Mouse (Mus musculus): ENCODE results near the gene Klrb1b.

The Klrb1b gene

DNA sequence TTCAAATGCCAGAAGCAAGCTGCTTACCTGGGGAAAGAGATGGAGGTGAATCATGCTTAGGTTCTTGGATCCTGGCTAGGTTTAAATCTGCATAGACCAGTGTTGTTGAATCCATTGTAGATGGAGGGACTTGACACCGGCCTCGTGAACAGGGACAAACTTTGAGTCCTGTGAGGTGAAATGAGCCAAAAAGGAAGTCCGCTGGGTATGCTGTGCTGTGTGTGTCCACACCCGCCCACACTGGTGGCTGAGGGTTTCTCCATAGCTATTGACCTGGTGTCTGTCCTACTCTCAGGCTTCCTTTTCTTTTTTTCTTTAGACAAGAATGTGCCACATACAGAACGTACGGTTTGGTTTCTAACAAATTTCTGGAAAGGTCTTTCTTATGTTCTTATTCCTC, at the start of gene Klrb1b, which contains the start of gene Gm44511:
Gene Klrb1b, minus strand, starts transcription at position 200 of the 400 bp plus-strand sequence.
Gene Gm44511, minus strand, starts transcription at position 184 of the 400 bp plus-strand sequence.
- no peak for DNase-seq (ENCODE audit: low read depth, low spot score)

DNA sequence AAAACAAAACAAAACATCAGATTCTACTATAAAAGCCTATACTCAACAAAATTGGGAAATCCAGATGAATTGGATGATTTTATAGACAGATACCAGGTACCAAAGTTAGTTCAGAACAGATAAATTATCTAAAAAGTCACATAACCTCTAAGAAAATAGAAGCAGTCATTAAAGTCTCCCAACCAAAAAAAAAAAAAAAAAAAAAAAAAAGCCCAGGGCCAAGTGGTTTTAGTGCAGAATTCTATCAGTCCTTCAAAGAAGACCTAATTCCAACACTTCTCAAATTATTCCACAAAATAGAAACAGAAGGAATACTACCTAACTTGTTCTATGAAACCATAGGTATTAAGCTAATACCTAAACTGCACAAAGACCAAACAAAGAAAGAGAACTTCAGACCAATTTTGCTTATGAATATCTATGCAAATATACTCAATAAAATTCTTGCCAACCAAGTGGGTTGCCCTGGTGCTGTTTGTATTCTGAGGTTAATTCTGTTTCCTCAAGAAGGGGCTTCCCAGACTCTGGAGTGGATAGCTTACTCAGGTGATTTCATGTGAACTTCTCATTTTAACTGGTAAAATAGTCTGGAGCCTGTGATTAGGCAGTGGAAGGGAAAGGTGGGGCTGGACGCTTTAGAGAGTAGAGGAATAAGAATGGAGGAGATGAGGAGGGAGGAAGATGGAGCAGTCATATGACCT, 45.9 kb upstream of the Klrb1b start:
- no peak for DNase-seq (ENCODE audit: low read depth, low spot score)

DNA sequence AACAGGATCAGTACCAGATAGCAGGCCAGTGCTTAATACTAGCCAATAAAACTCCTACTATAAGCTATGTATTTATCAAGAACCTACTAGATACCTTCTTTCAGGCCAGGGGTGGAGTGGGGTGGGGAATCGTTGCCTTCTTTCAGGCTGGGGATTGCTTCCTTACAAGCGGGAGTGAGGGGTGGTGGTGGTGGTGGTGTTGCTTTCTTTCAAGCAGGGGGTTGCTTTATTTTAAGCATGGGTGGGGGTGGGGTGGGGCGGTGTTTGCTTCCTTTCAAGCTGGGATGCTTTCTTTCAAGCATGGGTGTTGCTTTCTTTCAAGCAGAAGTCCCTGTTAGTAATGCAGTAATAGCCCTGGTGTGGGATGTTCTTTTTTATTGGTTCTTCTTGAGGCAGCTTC, 42.7 kb upstream of the Klrb1b start:
- DNase-seq (ENCODE audit: low read depth, low spot score), result no peak

DNA sequence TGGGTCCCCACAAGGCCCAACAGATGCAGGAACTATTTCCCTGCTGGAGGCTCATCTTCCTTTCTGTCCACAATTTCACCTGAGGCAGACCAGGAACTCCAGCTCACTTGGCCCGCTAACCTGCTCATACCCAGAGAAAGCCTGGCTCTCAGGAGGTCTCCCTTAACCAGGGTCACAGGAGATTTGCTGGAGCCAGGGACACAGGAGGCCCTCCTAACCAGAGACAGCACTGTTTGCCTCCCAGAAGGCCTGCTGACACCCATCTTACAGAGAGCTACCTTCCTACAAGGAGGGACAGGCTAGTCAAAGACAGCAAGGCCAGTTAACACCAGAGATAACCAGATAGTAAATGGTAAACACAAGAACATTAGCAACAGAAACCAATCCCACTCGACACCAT, 31.8 kb upstream of the Klrb1b start:
- DNase-seq (ENCODE audit: low read depth, low spot score), result no peak

DNA sequence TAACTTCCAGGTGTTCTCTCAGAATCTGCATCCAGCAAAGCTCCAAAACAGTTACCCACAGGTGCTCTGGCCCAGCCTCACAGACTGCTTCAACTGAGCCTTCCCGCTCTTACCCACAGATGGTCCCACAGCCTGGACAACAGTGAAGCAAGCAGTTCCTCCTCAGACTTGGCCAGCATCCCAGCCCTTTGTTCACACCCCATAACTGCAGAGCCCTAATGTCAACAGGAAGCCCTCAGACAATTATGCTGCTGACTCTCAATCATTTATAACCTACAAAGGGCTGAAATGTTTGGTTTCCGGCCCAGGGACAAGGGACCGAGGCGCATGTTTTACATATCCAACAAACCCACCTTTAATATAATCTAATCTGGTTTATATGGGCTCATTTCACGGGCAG, 30.1 kb upstream of the Klrb1b start:
- DNase-seq (ENCODE audit: low read depth, low spot score), result no peak

DNA sequence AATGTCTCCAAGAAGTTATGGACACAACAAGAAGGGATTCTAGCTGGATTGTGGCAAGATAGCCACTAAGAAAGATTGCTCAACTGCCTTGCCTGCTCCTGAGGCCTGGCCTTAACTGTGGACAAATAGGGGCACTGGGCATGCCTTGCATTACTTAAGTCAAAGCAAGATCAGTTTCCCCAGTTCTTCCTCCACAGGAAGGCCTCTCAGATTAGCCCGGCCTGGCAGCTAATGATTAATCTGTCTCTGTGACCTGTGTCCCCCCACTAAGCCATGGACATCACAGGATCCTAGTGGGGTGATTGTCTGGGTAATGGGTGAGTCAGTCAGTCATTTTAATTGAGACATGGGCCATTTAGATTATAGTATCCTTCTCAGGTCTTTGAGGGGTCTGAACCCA, 29.3 kb upstream of the Klrb1b start:
- no peak for DNase-seq (ENCODE audit: low read depth, low spot score)

DNA sequence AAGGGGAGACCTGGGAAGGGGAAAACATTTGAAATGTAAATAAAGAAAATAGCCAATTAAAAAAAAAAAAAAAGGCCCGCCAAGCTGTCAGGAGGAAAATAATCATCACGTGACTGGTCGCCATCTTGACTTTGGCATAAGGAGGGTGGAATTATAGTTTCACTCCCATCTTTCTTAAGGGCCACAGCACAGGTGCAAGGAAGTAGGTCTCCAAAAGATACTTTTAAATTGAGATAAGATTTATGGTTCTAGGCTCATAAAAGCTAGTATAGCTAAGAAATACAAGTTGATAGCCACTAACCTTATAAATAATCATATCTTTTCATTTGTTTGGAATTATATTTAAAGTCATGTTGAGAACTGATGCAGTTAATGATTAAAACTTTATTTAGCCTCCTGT, 28.8 kb upstream of the Klrb1b start:
- DNase-seq (ENCODE audit: low read depth, low spot score), result no peak

DNA sequence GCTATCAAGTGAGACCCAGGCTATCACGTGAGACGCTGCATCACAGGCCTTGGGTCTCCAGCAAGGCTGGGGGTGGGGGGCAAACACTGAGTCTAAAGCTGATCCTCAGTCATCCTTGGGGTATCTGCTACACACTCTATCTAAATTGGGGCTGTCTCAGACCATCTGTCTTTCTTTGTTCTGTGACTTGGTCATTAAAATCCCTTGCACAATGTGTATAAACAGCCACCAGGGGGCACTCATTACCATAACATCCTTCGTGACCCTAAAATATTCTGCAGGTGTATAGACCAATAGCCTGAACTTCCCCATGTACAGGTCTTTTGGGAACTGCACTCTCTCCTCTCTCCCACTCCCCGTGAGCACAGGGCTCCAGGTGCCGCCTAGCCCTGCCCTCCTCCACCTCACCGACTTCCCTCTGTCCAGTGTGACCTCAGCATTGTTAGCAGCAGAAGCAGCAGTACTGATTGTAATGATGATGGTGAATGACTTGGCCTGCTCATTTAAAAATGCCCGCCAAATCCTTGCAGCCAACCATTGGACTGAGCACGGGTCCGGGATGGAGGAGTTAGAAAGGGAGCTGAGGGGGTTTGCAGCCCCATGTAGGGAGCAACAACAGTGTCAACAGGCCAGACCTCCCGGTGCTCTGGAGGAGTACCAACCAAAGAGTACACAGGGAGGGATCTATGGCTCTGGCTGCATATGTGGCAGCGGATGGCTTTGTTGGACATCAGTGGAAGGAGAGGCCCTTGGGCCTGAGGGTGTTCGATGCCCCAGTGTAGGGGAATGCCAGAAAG, 28.1 kb upstream of the Klrb1b start:
- no peak for DNase-seq (ENCODE audit: low read depth, low spot score)

DNA sequence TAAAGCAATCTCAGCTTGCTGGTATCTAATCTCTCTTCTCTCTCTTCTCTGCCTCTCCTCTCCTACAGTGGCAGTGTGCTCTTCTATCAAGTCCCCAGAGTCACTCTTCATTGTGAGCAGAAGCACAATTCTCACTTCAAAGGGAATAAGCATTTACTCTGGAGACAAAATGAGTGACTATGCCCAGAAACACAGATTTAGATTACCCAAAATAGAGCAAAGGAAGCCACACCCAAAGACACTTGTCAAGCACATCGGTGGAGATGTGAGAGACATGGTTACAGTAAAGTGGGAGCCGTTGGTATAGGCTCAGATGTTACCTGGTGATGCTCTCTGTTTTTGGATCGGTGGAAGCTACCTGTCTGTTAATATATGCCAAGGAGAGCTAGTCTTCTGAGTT, 26.6 kb upstream of the Klrb1b start:
- no peak for DNase-seq (ENCODE audit: low read depth, low spot score)

DNA sequence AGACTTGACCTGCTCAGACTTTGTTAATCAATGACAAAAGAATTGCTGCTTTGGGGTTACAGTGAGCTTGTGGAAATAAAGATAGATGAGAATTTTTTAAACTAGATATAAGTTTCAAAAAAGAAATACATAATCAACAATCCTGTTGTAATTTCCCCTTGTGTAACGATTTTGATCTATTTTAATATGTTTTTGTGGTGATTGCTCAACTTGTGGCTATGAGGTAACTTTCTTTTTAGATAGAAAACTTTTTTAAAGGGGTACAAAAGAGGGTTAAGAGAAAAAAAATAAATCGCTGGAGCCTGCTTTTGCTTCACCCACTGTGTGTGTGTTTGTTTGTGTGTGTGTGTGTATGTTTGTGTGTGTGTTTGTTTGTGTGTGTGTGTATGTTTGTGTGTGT, 25.0 kb upstream of the Klrb1b start:
- no peak for DNase-seq (ENCODE audit: low read depth, low spot score)

DNA sequence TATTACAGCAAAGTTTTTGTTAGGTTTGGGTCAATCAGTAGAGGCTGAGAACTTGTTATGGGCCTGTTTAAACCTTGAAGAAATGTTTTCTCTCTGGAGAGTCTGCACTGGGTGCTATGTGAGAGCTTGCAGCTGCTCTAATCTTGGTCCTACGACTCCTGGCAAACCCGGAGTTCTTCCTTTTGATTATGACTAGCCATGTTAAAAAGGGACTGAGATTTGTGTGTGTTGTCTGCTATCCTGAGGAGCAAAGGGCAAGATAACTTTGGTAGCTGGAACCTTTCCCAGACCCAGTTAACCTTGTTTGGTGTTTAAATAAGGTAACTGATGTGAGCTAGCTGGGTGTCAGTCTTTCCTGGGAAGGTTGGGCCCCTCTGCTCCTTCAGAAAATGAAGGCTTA, 24.5 kb upstream of the Klrb1b start:
- DNase-seq (ENCODE audit: low read depth, low spot score), result no peak

DNA sequence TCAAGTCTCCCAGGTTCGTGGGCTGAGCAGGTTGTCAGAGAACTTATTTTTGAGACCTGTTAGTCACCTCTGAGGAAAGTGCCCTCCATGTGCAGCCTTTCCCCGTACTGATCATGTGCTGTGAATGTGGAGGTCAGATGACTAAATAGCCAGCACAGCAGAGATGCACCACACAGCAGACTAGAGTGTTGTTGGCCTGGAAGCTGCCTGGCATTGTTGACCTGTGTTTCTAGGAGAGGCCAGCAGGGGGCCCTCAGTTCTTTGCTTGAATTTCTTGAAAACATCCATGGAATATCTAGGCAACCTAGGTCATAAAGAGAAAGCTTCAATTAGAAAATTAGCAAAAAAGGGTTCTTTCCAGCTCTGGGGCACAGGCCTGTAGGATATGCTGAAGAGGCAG, 23.8 kb upstream of the Klrb1b start:
- no peak for DNase-seq (ENCODE audit: low read depth, low spot score)

DNA sequence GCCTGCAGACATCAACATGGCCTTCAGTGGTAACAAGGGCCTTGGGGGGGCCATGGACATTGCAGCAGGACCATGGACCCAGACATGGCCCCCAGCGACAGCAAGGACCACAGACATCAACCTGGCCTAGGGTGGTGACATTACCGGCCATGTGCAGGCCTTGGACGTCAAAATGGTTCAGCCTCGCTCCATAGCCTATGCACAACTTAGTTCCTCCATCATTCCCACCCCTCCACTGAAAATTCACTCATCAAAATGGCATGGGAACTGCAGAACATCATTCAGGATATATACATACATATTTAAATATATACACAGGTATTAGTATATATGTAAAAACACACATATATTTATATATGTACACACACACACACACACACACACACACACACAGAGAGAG, 21.3 kb upstream of the Klrb1b start:
- DNase-seq (ENCODE audit: low read depth, low spot score), result no peak

DNA sequence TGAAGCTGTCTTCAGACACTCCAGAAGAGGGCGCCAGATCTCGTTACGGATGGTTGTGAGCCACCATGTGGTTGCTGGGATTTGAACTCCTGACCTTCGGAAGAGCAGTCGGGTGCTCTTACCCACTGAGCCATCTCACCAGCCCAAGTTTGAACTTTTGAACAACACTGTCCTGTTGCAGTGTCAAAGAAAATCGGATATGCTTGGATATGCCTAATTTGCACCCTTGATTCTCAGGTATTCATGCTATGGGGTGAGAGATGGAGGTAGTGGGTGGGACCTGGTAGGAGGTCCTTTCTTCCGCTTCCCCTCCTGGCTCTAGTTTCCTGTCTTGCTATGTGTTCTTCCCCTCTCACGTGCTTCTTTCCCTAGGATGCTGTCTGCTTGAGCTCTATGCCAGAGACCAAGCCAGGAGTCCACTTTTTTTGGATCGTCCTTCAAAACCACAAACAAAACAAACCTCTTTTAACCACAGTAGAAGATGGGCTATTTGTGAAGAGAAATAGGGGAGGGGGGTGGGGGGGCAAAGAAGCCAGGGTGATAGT, 19.9 kb upstream of the Klrb1b start:
- DNase-seq (ENCODE audit: low read depth, low spot score), result no peak

DNA sequence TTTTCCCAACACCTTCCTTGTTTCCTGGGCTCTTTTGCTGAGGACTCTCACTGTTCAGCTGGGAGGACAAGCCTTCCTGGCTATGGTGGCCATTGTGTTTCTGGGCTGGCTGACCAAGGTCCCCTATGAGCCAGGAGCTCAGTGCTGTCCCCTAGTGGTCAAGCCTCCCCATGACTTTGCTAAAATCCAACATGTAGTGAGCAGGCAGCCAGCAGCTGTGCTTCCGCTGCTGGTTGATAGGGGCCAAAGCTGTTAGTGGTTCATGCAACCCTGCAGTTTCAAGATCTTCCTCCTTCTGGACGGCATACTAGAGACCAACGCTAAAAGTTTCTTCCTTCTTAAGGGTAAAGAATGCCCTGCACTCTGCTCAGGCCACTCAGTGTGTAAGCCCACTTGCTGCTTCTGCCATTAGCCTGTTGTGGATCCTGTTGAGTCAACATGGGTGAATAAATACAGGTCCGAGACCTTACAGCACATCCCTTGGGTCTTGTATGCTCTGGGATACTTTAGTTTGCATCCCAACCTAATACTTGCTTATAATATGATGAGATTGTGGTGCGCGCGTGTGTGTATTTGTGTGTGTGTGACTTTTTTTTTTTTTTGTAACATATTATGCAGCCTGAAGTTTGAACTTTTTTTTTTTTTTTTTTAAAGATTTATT, 19.3 kb upstream of the Klrb1b start:
- DNase-seq (ENCODE audit: low read depth, low spot score), result peak; percentile 74

DNA sequence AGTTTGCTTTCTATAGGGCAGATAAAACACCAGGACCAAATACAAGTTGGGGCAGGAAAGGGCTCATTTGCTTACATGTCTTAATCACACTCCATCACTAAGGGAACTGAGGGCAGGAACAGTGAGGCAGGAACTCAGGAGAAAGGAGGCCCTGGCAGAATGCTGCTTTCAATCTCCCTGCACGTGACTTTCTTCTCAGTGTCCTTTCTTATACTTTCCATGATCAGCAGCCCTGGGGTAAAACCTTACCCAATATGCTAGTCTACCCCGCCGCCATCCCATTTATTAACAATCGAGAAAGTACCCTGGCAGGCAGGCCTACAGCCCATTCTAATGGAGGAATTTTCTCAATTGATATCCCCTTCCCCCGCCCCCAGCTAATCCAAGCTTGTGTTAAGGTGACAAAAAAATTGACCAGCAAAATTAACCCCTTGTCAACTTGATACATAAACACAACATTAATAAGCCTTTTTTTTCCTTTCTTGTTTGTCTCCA, 18.5 kb upstream of the Klrb1b start:
- no peak for DNase-seq (ENCODE audit: low read depth, low spot score)

DNA sequence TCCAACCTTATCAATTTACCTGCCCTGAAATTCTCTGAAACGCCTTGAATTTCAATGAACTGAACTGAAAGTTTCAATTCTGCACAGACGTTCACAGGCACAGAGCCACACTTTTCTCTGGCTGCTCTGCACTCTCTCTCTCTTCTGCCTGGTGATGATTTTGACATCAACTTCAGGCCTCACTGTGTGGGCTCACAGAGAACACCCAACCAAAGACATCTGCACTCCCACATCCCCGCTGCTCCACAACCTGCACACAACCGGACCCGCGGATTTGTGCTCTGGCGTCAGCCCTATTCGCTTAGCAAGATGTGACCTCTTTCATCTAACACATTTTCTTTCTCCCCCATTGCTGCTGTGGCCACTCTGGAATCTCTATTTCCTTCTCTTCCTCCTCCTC, 18.0 kb upstream of the Klrb1b start:
- no peak for DNase-seq (ENCODE audit: low read depth, low spot score)

DNA sequence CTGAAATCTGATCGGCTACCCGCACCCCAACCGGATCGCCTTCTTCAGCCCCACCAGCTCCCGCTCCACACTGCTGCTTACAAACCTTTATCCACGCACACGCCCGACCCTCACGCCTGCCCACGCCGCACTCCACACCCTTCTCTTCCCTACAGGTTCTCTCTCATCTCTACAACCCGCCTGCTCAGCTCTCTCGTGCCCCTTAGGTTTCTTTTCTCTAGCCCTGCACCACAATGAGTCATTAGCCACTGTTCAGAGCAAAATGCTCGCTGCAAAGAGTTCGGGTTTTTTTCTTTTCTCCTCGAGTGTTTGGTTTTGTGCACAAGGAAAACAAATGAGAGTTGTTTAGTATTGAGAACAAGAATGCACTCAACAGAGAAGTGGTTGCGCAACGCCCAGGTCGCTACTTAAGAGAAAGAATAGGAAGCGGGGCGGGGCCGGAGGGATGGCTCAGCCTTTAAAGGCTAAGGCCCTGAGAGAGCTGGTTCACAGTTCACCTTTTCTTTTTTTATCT, 17.4 kb upstream of the Klrb1b start:
- peak; percentile 44 for DNase-seq (ENCODE audit: low read depth, low spot score)

DNA sequence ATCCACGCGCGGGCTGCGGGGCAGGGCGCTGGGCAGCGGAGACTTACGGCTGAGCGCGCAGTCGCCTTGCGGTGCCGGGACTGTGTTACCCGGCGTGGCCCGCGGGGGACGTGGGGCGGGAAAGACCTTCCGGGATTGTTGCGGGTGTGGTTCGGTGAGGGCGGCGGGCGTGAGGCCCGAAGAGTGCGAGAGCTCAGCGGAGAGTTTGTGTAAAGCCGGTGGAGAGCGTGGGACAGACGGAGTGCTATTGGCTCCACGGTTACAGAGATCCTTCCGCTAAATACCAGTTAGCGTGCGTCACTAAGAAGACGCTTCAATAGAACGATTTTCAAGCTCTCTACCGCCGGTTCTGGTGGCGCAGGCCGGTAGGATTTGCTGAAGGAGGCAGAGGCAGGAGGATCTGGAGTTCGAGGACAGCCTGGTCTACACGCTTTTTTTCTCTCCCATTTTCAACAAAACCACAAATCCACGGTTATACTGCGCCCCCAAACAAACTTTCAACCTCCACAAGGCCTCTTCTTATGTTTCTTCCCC, 16.9 kb upstream of the Klrb1b start:
- peak; percentile 96 for DNase-seq (ENCODE audit: low read depth, low spot score)

DNA sequence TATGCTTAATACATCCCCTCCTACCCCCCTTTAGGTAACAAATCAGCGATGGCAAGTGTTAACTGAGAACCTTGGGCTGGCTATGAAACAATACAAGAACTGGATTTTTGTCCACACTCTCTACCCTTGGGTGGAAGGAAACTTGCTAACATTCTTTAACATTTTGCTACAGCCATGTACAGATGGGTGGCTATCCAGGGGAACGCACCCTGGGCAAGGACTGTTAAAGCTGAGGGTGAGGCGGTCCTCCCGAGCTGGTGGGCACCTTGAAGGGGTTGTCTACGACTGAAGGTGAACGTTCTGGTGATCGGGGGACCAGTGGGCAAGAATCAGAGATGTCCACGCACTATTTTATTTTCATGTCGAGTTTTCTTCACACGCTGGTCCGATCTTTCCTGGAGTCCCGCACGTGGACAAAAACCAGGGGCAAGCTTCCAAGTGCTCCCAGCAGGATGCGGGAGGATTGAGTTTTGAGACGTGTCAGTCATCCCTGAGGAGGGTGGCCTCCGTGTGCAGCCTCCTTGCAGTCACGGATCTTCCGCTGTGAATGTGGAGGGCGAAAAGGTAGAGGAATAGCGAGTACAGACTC, 16.3 kb upstream of the Klrb1b start:
- DNase-seq (ENCODE audit: low read depth, low spot score), result no peak

DNA sequence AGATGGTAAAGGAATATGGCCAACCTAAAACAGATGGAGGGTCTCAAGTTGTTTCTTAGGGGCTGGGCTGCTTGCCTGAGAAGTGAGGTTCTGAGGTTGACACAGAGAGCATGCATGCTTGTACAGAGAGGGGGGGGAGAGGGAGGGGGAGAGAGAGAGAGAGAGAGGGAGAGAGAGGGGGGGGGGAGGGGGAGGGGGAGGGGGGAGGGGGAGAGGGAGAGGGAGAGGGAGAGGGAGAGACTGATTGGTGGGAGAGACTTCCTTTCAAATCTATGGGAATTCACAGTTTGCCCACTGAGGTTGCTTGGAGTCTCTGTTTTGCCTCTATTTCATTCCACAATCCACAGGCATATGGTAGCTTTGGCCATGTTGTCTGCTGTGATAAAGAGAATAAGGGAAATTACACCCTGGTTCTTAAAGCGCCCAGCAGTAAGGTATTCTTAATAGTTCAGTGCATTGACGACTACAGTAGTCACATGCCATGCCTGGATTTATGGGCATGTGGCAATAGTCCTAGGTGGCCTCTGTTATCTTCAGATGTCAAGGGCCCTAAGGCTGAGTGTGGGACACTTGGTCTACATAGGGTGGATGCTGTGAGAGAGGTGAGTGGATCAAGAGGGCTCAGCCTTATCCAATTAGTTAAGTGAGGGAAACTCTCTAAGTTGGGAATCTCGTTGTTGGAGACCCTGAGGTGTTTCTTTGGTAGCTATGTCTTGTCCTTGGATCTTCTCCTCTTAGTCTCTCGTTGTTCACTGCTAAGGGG, 15.4 kb upstream of the Klrb1b start:
- no peak for DNase-seq (ENCODE audit: low read depth, low spot score)
